Mouse (Mus musculus) hindbrain, embryonic 16.5 days (tissue): ENCODE data around the gene Mdn1. TPM values are rescaled to one million over a fixed set of nuclear protein-coding genes. Genes with fewer than 3 reads are reported as not detected.

ENCODE experiments used
- ATAC-seq: fragments of 200-750 bp; cut with Nextera tagmentation; 2 replicates; pipeline ENCODE4 v1.8.0; 2017; ENCODE audit warnings: moderate TSS enrichment, moderate library complexity
- H3K27ac ChIP-seq: fragments of 300-500 bp; sonication (generic); 2 replicates; pipeline ENCODE4 v1.5.1; 2014; ENCODE audit warnings: low read depth, mild to moderate bottlenecking, control low read depth, low read length, moderate library complexity
- H3K27me3 ChIP-seq: fragments of 300-500 bp; sonication (generic); replicated peaks from 2 replicates; pipeline ENCODE4 v1.6.1; 2014; ENCODE audit warnings: low read length; ENCODE audit not compliant: control insufficient read depth, insufficient read depth
- H3K36me3 ChIP-seq: fragments of 300-500 bp; sonication (generic); 2 replicates; pipeline ENCODE4 v1.6.1; 2014; ENCODE audit warnings: mild to moderate bottlenecking, low read length, moderate library complexity, mixed read lengths; ENCODE audit not compliant: control insufficient read depth, insufficient read depth
- H3K4me1 ChIP-seq: fragments of 300-500 bp; sonication (generic); 2 replicates; pipeline ENCODE4 v1.6.1; 2014; ENCODE audit warnings: low read depth, low read length; ENCODE audit not compliant: control insufficient read depth, insufficient read depth
- H3K4me2 ChIP-seq: fragments of 300-500 bp; sonication (generic); 2 replicates; pipeline ENCODE4 v1.6.1; 2014; ENCODE audit warnings: mild to moderate bottlenecking, low read length, control low read depth, moderate library complexity
- H3K4me3 ChIP-seq: fragments of 300-500 bp; sonication (generic); 2 replicates; pipeline ENCODE4 v1.5.1; 2014; ENCODE audit warnings: mild to moderate bottlenecking, low read length, control low read depth, moderate library complexity
- H3K9ac ChIP-seq: fragments of 300-500 bp; sonication (generic); 2 replicates; pipeline ENCODE4 v1.6.1; 2014; ENCODE audit warnings: low read depth, mild to moderate bottlenecking, control low read depth, low read length, moderate library complexity
- H3K9me3 ChIP-seq: fragments of 300-500 bp; sonication (generic); 2 replicates; pipeline ENCODE4 v1.6.1; 2014; ENCODE audit warnings: mild to moderate bottlenecking, low read length, moderate library complexity; ENCODE audit not compliant: control insufficient read depth
- WGBS: fragments of 180-500 bp; shearing (Covaris S2); extraction: QIAGEN DNeasy Blood & Tissue Kit; methylation state at CpG from one replicate; pipeline ENCODE4 v1.1.7; 2014; 5-methylcytosine and 5-hydroxymethylcytosine counted together
- polyA plus RNA-seq: library from polyadenylated mRNA; unstranded; fragments of >200 nt; fragmentation: Nextera tagmentation; extraction: Ambion mirVana; gene quantifications from 2 replicates; pipeline ENCODE4 v1.2.1, GENCODE M21; 2015

Mdn1 gene
- polyA plus RNA-seq, 1 experiment from 2014 or later, result 13.5 TPM

DNA sequence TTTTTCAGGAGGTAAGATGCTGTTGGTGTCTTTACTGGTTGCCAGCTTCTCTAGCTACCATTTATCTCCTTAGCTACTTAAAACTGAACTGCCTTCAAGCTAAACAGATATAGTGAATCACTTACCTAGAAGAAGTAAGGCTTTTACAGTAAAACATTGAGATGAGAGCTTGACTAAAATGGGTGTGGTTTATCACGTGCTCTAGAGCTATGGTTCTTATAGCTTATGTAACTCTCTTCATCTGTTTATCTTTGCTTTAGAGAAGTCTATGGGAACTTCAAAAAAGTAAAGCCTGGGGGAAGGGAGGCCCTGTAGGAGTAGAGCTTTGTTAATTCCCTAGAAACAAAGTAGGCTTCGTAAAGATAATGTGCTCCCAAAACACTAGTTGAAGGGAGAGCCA is 17.1 kb downstream of the Mdn1 start:
- H3K27me3 ChIP-seq, result no peaks in the 10 kb centered on the region
- H3K9ac ChIP-seq, result no peak overlapping the region
- H3K27ac ChIP-seq, result no peak overlapping the region
- 86% methylated on average over 2 of the region's 2 CpGs for WGBS
- no peak overlapping the region for H3K4me2 ChIP-seq
- peaks cover 50% of the 10 kb centered on the region for H3K36me3 ChIP-seq
- no peak for ATAC-seq
- no peak overlapping the region for H3K4me3 ChIP-seq
- H3K4me1 ChIP-seq, result no peaks in the 10 kb centered on the region
- H3K9me3 ChIP-seq, result no peaks in the 10 kb centered on the region

DNA sequence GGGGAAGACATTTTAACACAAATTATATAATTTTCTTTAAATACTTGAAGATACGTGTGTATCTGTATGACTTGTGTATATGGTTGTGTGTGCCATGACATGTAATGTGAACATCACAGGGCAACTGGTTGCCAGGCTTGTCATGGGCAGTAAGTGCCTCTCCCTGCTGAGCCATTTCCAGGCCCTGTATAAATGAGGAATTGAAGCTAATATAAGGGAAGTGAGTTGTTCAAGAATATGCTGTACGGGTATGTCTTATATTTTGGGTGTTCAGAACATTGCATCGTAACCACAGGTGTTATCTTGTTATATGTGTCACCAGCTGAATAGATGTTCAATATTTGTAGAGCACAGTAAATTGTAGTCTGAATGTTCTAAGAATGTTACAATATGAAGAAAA is 20.6 kb downstream of the Mdn1 start:
- Histone ChIP-seq H3K4me3 (no peak overlapping the region), H3K27me3 (no peaks in the 10 kb centered on the region), H3K9me3 (no peaks in the 10 kb centered on the region), H3K4me2 (no peak overlapping the region), H3K9ac (no peak overlapping the region), H3K36me3 (peaks cover 28% of the 10 kb centered on the region), H3K4me1 (no peaks in the 10 kb centered on the region), H3K27ac (no peak overlapping the region)
- no peak for ATAC-seq
- WGBS, result 95% methylated on average over 3 of the region's 3 CpGs

DNA sequence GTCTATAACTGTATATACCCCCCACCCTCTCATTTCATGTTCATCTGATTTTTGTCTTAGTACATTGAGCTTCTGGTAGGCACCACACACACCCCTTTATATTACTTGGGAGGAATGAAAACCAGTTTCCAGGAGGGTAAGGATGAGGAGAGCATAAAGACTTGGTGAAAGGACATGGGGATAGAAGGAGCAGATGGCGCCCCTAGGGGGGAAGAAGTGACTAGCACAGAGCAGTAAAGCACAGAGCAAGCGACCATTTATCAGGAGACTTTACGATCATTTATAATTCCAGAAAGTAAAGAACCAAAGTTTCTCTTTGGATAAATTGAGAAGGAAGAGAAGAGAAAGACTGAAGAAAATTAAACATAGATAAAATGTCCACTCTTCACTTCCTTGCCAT is 23.9 kb downstream of the Mdn1 start:
- no peak overlapping the region for H3K27ac ChIP-seq
- no peak overlapping the region for H3K9ac ChIP-seq
- no peaks in the 10 kb centered on the region for H3K9me3 ChIP-seq
- no peaks in the 10 kb centered on the region for H3K4me1 ChIP-seq
- H3K27me3 ChIP-seq, result no peaks in the 10 kb centered on the region
- H3K36me3 ChIP-seq, result peaks cover 22% of the 10 kb centered on the region
- no peak overlapping the region for H3K4me3 ChIP-seq
- 81% methylated on average over 3 of the region's 3 CpGs for WGBS
- no peak for ATAC-seq
- no peak overlapping the region for H3K4me2 ChIP-seq

DNA sequence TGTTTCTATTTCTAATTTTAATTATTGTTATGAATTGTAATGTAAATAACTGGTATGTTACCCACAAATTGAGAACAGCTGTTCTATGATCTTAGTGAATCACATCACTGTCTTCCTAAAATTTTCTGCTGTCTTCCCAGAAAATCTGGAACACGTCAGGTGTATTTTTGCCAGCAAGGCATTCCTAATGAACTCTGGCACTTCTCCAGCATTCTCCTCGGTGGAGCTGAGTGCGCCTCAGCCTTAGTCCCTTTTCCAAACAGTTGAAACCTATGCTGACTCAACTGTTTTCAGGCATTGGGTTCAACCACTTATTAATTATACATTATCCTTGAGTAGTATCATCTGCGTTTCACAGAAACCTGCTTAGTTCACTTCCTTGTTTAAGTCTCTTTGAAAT is 25.6 kb downstream of the Mdn1 start:
- 67% methylated on average over 4 of the region's 4 CpGs for WGBS
- no peaks in the 10 kb centered on the region for H3K4me1 ChIP-seq

DNA sequence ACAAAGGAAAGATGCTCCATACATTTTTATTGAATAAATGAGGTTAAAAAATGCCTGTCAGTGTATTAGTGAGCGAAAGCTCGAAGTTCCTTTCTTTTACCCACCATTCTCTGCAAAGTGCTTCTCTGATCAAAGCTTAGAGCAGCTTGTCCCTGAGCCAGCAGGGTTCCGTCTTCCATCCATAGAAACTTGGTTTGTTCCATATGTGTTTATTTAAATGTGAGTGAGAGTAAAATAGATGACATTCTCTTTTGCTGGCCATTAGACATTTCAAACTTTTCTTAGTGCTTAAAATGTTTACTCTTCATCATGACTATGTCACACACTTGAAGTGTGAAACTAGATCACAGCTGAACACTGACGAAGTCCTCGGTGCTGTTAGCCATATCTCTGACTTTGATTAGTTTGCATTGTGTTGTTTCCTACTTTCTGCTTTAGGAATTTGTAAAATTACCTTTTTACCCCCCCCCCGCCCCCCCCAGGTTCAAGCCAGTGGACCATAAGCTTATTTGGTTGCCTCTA is 26.2 kb downstream of the Mdn1 start:
- Histone ChIP-seq H3K9me3 (no peaks in the 10 kb centered on the region), H3K9ac (no peak overlapping the region), H3K4me1 (no peaks in the 10 kb centered on the region), H3K36me3 (peaks cover 17% of the 10 kb centered on the region), H3K27ac (no peak overlapping the region), H3K4me2 (no peak overlapping the region), H3K4me3 (no peak overlapping the region), H3K27me3 (no peaks in the 10 kb centered on the region)
- WGBS, result 86% methylated on average over 6 of the region's 6 CpGs
- no peak for ATAC-seq

More for the DNA sequence above, 25.6 kb downstream of the Mdn1 start:
- ATAC-seq, result no peak
- Histone ChIP-seq H3K9me3 (no peaks in the 10 kb centered on the region), H3K27me3 (no peaks in the 10 kb centered on the region), H3K36me3 (peaks cover 18% of the 10 kb centered on the region), H3K4me3 (no peak overlapping the region), H3K9ac (no peak overlapping the region), H3K4me2 (no peak overlapping the region), H3K27ac (no peak overlapping the region)

DNA sequence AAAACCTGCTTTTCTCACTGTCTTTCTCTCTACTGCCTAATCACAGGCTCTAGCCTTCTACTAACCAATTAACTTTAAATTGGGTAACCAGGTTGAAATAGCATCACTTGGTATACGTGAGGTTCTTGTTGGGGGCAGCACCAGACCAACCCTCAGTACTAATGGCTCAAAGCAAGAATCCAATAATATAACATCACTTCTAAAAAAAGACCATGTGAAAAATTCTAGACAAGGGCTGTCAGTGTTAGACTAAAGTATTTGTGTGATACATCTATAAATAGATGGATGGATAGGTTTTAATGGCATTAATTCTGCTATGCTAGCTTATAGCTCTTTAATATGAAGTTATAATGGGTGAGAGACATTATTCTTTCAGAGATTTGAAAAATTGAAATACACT is 60.8 kb downstream of the Mdn1 start:
- Histone ChIP-seq H3K9me3 (no peaks in the 10 kb centered on the region), H3K4me1 (no peaks in the 10 kb centered on the region), H3K27ac (no peak overlapping the region), H3K9ac (no peak overlapping the region), H3K36me3 (peaks cover 34% of the 10 kb centered on the region), H3K4me2 (no peak overlapping the region), H3K27me3 (no peaks in the 10 kb centered on the region), H3K4me3 (no peak overlapping the region)
- WGBS, result 98% methylated on average over 1 of the region's 1 CpGs
- no peak for ATAC-seq

DNA sequence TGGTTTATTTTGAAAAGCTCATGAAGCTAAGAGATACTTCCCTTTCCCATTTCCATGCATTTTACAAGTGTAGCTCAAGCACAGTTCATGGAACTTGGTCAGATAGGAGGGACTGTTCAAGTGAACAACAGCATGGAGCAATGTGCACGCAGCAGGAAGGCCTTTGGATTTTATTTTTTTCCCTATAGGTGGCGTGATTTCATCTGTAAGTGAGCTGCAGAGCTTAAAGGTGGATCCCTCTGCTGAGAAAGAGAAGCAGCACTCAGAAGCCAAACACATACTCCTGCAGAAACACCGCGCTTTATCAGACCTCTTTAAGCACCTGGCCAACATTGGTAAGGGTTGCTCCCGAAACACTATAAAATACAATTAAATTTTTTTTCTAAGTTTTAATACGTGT is 88.5 kb downstream of the Mdn1 start:
- H3K4me2 ChIP-seq, result no peak overlapping the region
- 88% methylated on average over 6 of the region's 6 CpGs for WGBS
- H3K36me3 ChIP-seq, result peaks cover 43% of the 10 kb centered on the region
- no peak overlapping the region for H3K27ac ChIP-seq
- H3K4me3 ChIP-seq, result no peak overlapping the region
- H3K9ac ChIP-seq, result no peak overlapping the region
- H3K9me3 ChIP-seq, result no peaks in the 10 kb centered on the region
- no peaks in the 10 kb centered on the region for H3K27me3 ChIP-seq
- ATAC-seq, result no peak
- no peaks in the 10 kb centered on the region for H3K4me1 ChIP-seq

DNA sequence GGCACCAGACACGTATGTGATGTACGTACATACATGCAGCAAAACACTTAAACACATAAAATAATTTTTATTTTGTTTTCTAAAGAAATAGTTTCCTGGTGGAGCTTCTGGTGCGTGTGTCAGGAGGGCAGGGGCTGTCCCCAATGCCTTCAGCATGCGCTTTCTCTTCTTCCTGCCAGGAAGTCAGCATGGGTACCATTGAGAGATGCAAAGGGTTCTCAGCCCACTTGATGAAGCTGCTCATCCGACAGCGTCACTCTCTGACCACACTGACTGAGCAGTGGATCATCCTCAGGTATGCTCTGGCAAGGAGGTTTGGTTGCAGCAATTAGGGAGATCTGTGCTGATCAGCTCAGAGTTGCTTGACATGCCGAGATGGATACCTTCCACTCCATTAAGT is 91.5 kb downstream of the Mdn1 start:
- no peak for ATAC-seq
- no peaks in the 10 kb centered on the region for H3K9me3 ChIP-seq
- no peak overlapping the region for H3K4me2 ChIP-seq
- 90% methylated on average over 7 of the region's 7 CpGs for WGBS
- no peaks in the 10 kb centered on the region for H3K27me3 ChIP-seq
- H3K4me3 ChIP-seq, result no peak overlapping the region
- no peak overlapping the region for H3K9ac ChIP-seq
- no peak overlapping the region for H3K27ac ChIP-seq
- H3K4me1 ChIP-seq, result no peaks in the 10 kb centered on the region
- peaks cover 46% of the 10 kb centered on the region for H3K36me3 ChIP-seq

DNA sequence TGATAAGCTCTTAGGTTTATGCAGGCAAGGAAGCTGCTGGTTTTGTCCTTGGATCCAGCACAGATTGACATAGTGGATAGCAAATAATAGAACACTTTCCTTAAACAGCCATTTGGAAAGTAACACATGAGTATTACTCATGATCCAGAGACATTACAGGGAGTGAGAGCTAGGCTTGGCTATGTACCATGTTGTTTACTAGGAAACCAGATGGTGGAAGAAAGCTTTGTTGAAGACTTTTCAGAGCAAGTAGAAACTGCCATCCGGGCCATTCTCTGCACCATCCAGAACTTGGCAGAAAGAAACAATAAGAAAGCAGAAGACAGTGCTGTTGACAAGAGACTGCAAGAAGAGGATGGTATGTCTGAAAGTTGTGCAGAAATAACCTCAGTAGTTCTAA is 93.8 kb downstream of the Mdn1 start:
- Histone ChIP-seq H3K27ac (no peak overlapping the region), H3K4me2 (no peak overlapping the region), H3K9me3 (no peaks in the 10 kb centered on the region), H3K4me1 (no peaks in the 10 kb centered on the region), H3K27me3 (no peaks in the 10 kb centered on the region), H3K9ac (no peak overlapping the region), H3K36me3 (peaks cover 37% of the 10 kb centered on the region), H3K4me3 (no peak overlapping the region)
- 95% methylated on average over 1 of the region's 1 CpGs for WGBS
- ATAC-seq, result no peak

DNA sequence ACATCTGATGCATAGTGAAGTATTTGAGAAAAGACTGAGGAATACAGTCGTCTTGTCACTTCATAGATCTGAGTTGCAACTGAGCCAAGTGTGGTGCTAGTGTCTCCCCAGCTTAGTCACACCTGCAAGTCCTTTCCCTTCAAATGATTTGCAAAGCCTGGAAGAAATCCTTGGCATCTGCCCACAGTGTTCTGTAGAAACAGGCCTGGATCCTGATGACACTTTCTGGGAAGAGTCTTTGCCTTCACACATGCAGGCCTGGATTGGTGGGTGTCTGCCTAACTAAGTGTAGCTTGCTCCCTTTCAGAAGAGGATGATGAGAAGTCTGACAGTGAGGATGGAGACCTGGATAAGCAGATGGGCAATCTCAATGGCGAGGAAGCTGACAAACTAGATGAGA is 100.5 kb downstream of the Mdn1 start:
- ATAC-seq, result no peak
- Histone ChIP-seq H3K27ac (no peak overlapping the region), H3K9me3 (no peaks in the 10 kb centered on the region), H3K4me2 (no peak overlapping the region), H3K36me3 (peaks cover 39% of the 10 kb centered on the region), H3K27me3 (no peaks in the 10 kb centered on the region), H3K9ac (no peak overlapping the region), H3K4me3 (no peak overlapping the region), H3K4me1 (no peaks in the 10 kb centered on the region)
- WGBS, result 96% methylated on average over 2 of the region's 2 CpGs
